Mouse (Mus musculus): ENCODE results near the gene Kdr. TPM values are rescaled to one million over a fixed set of nuclear protein-coding genes. Genes with fewer than 3 reads are reported as not detected.

Kdr gene
- polyA plus RNA-seq (2015; fragmentation: Nextera tagmentation; extraction: Ambion mirVana): 45.2 and 45.4 TPM in 2 replicates

DNA sequence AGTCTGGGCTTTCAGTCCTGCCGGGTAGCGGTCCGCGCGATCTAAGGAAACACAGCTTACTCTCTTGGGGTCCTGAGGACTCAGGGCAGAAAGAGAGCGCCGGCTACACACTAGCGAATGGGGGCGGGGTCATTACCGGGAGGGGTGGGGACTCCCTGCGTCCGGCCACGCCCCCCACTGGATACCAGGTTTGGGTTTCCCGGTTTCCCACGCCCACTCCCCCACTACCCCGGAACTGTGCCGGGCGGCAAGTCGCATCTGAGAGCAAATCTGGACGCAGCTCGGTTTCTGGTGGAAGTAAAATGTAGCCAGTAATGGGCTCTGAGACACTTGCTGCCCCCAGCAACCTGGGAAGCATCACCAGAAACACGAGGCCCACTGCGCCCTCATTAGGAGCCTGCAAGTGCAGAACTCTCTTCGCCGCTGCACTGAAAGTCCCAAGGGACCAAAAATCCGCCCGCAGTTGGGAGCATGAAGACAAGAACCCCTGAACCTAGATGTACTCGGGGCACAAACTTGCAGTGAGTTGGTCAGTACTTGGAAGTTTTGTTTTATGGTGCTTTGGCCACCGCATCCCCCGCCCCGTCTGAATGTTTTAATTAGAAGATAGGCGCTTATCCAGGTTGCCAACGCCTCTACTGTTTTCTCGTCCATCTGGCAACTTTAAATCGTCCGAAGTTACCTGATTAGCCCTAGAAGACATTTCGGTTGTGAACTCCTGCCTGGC lies at the start of gene Kdr:
TSS of gene Kdr (minus strand) at position 85 of the 727 bp plus-strand sequence.
- peak within 1 kb of the TSS; percentile 63 for H3K27ac ChIP-seq (ENCODE audit: low read length)
- under 1% methylated on average over 37 of the region's 37 CpGs for WGBS
- peak within 1 kb of the TSS; percentile 83 for H3K4me3 ChIP-seq (ENCODE audit: low read length)
- H3K27me3 ChIP-seq (ENCODE audit: insufficient read depth, low read length): peaks cover 54% of the 10 kb centered on the region
- peaks cover 19% of the 10 kb centered on the region for H3K4me1 ChIP-seq (ENCODE audit: insufficient read depth, low read length)
- peak; percentile 95 for ATAC-seq (ENCODE audit: low FRiP score, low TSS enrichment)
- peak within 1 kb of the TSS; percentile 96 for H3K4me2 ChIP-seq (replicated peaks; ENCODE audit: low read depth, low read length)
- no peaks in the 10 kb centered on the region for H3K36me3 ChIP-seq (ENCODE audit: insufficient read depth, low read length)
- no peaks in the 10 kb centered on the region for H3K9me3 ChIP-seq (ENCODE audit: low read length)
- H3K9ac ChIP-seq (replicated peaks; ENCODE audit: low read length): peak within 1 kb of the TSS; percentile 71

DNA sequence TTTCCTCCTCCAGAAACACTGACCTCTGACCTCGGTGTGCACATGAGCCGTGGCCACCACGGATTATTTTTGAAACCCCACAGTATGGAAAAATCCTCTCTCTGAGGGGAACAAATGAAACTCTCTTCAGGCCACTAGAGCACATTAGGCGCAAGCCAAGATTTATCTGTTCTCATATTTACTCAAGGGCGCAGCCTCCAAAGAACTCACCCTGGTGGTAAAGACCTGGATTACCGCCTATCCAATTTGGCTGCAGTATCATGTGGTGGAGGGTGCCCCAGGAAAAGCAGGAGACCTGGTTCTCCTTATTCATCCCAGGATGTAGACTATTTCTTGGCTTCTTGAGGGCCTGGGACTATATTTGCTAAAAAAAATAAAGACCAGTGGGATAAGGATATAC lies 48.5 kb upstream of the Kdr start:
- Histone ChIP-seq H3K4me3 (ENCODE audit: low read length) (no peak overlapping the region), H3K27ac (ENCODE audit: low read length) (no peak overlapping the region), H3K4me1 (ENCODE audit: insufficient read depth, low read length) (0 out of 2 replicates have a peak, but pooled peaks cover 9% of the 10 kb centered on the region), H3K4me2 (replicated peaks; ENCODE audit: low read depth, low read length) (no peak overlapping the region), H3K27me3 (ENCODE audit: insufficient read depth, low read length) (no peaks in the 10 kb centered on the region), H3K9ac (replicated peaks; ENCODE audit: low read length) (no peak overlapping the region), H3K9me3 (ENCODE audit: low read length) (no peaks in the 10 kb centered on the region), H3K36me3 (ENCODE audit: insufficient read depth, low read length) (no peaks in the 10 kb centered on the region)
- ATAC-seq (ENCODE audit: low FRiP score, low TSS enrichment): no peak
- WGBS: 55% methylated on average over 6 of the region's 6 CpGs

DNA sequence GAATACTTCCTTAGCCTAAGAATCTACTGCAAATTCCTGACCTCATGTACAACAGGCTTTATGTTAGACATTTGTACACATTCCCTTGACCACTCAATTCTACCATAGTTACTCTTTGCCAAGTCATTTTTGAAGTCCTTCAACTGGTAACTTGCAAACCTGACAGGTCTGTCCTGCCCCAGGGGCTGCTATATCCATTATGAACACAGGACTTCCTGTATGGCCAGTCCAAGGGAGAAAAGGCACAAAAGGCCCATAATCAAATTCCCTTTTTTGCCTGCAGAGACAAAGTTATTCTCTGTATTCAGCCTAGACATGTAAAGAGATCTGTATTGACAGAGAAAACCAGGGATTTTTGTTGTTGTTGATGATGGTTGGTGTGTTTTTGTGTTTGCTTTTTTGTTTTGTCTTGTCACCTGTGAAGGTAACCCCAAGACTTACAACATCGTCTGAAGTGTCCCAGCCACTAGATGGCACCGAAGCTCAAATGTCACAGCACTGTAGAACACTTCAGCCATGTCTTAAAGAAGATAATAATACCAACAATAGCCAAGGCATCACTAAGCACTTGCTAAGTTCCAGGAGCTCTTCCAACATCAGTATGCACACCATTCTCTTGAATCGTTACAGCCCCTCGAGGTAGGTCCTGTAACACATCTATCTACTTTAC lies 47.9 kb upstream of the Kdr start:
- Histone ChIP-seq H3K4me3 (ENCODE audit: low read length) (no peak overlapping the region), H3K9ac (replicated peaks; ENCODE audit: low read length) (no peak overlapping the region), H3K36me3 (ENCODE audit: insufficient read depth, low read length) (no peaks in the 10 kb centered on the region), H3K4me2 (replicated peaks; ENCODE audit: low read depth, low read length) (no peak overlapping the region), H3K9me3 (ENCODE audit: low read length) (no peaks in the 10 kb centered on the region), H3K27me3 (ENCODE audit: insufficient read depth, low read length) (no peaks in the 10 kb centered on the region), H3K27ac (ENCODE audit: low read length) (no peak overlapping the region), H3K4me1 (ENCODE audit: insufficient read depth, low read length) (0 out of 2 replicates have a peak, but pooled peaks cover 9% of the 10 kb centered on the region)
- 58% methylated on average over 4 of the region's 4 CpGs for WGBS
- no peak for ATAC-seq (ENCODE audit: low FRiP score, low TSS enrichment)

DNA sequence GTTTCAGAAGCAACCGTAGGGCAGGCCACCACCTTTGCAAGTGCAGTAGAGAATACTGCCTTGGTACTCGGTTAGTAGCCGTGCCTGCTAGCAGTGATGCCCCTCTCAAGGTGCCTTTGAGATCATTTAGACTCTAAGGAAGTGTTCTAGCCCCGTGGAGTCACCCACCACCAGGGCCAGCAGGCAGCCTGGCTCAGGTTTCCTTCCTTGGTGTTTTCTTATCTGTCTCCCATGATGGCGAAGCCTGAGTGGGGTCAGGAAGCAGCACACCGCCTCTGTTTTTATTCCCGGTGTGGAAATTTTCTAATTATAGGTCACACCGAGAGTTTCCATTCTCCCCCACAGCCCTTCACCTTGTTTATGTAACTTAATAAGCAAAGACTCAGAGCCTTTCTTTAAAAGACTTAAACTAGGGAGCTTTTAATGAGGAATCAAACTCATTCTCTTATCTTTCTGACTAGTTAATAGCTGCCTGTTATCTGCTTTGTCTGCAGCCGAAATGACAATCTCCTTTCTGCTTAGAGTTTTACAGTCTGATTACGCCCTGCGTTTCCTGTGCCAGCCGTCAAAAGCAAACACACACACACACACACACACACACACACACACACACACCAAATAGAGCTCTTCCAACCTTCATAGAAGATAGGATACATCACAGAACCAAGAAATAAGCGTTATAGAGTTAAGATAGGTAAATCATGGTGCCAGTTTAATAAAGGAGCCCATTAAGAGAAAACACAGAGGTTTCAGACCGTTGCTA lies 44.9 kb upstream of the Kdr start:
- Histone ChIP-seq H3K9me3 (ENCODE audit: low read length) (no peaks in the 10 kb centered on the region), H3K9ac (replicated peaks; ENCODE audit: low read length) (no peak overlapping the region), H3K4me2 (replicated peaks; ENCODE audit: low read depth, low read length) (no peak overlapping the region), H3K4me3 (ENCODE audit: low read length) (no peak overlapping the region), H3K4me1 (ENCODE audit: insufficient read depth, low read length) (0 out of 2 replicates have a peak, but pooled peaks cover 9% of the 10 kb centered on the region), H3K27me3 (ENCODE audit: insufficient read depth, low read length) (no peaks in the 10 kb centered on the region), H3K27ac (ENCODE audit: low read length) (no peak overlapping the region), H3K36me3 (ENCODE audit: insufficient read depth, low read length) (no peaks in the 10 kb centered on the region)
- WGBS: 32% methylated on average over 14 of the region's 14 CpGs
- no peak for ATAC-seq (ENCODE audit: low FRiP score, low TSS enrichment)

DNA sequence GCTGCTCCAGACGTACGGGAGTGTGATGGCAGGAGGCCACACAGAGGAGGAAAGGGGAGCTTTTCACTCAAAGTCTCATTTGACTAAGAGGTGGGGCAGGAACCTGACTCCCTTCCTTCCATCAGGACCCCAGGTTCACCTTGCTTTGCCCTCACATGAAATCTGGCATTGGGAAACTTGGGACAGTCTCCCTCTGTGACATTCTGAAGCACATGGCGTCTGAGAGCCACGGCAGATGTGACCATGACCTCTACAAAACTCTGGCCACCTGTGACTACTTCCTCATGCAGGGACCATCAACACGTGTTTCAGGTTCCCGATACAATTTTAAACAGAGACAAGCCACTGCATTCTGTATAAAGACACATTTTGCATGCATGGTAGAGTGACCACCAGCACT lies 44.2 kb upstream of the Kdr start:
- Histone ChIP-seq H3K9ac (replicated peaks; ENCODE audit: low read length) (no peak overlapping the region), H3K4me1 (ENCODE audit: insufficient read depth, low read length) (0 out of 2 replicates have a peak, but pooled peaks cover 9% of the 10 kb centered on the region), H3K4me3 (ENCODE audit: low read length) (no peak overlapping the region), H3K9me3 (ENCODE audit: low read length) (no peaks in the 10 kb centered on the region), H3K27ac (ENCODE audit: low read length) (no peak overlapping the region), H3K4me2 (replicated peaks; ENCODE audit: low read depth, low read length) (no peak overlapping the region), H3K27me3 (ENCODE audit: insufficient read depth, low read length) (no peaks in the 10 kb centered on the region), H3K36me3 (ENCODE audit: insufficient read depth, low read length) (no peaks in the 10 kb centered on the region)
- WGBS: 71% methylated on average over 6 of the region's 6 CpGs
- ATAC-seq (ENCODE audit: low FRiP score, low TSS enrichment): no peak

DNA sequence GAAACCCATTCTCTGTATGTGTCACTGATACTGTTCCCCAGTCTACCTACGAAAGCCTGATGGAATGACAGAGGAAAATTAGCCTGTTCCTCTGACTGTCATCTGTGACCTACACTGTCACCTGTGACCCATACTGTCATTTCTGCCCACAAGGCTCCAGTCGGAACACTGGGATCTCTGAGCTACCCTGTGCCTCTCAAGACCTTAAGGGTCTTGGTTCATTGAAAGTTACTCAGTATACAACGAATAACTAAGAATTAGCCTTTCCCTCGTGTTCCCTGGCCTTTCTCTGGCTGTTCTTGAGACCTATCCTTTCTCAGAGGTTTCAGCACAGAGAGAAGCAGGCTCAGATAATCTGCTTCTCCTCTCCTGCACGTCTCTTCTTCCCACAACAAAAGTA lies 40.1 kb upstream of the Kdr start:
- Histone ChIP-seq H3K4me2 (replicated peaks; ENCODE audit: low read depth, low read length) (no peak overlapping the region), H3K9me3 (ENCODE audit: low read length) (no peaks in the 10 kb centered on the region), H3K9ac (replicated peaks; ENCODE audit: low read length) (no peak overlapping the region), H3K27ac (ENCODE audit: low read length) (no peak overlapping the region), H3K4me1 (ENCODE audit: insufficient read depth, low read length) (0 out of 2 replicates have a peak, but pooled peaks cover 11% of the 10 kb centered on the region), H3K27me3 (ENCODE audit: insufficient read depth, low read length) (no peaks in the 10 kb centered on the region), H3K36me3 (ENCODE audit: insufficient read depth, low read length) (no peaks in the 10 kb centered on the region), H3K4me3 (ENCODE audit: low read length) (no peak overlapping the region)
- no peak for ATAC-seq (ENCODE audit: low FRiP score, low TSS enrichment)
- WGBS: 76% methylated on average over 5 of the region's 5 CpGs

DNA sequence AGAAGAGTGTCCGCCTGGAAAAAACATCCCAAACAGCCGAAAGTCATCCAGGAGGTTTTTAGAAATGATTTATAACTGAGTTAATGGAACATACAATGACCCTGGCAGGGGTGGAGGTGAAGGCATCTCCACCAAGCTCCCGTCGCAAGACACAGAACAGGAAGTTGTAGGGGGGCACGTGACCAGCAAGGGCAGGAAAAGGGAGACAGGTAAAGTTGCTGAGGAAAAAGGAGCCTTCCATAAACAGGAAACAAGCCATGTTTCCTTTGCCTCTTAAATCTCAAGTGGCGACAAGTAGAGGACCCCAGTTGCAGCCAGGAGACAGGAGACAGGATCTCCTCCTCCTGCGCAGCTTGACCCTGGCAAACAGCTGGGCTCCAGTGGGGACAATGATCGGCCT lies 37.8 kb upstream of the Kdr start:
- Histone ChIP-seq H3K4me2 (replicated peaks; ENCODE audit: low read depth, low read length) (peak overlapping the region; percentile 33; the same call in 1 of the 2 replicates), H3K27ac (ENCODE audit: low read length) (no peak overlapping the region), H3K36me3 (ENCODE audit: insufficient read depth, low read length) (no peaks in the 10 kb centered on the region), H3K27me3 (ENCODE audit: insufficient read depth, low read length) (no peaks in the 10 kb centered on the region), H3K9ac (replicated peaks; ENCODE audit: low read length) (no peak overlapping the region), H3K4me1 (ENCODE audit: insufficient read depth, low read length) (0 out of 2 replicates have a peak, but pooled peaks cover 3% of the 10 kb centered on the region), H3K4me3 (ENCODE audit: low read length) (no peak overlapping the region), H3K9me3 (ENCODE audit: low read length) (no peaks in the 10 kb centered on the region)
- ATAC-seq (ENCODE audit: low FRiP score, low TSS enrichment): no peak
- 25% methylated on average over 8 of the region's 8 CpGs for WGBS

DNA sequence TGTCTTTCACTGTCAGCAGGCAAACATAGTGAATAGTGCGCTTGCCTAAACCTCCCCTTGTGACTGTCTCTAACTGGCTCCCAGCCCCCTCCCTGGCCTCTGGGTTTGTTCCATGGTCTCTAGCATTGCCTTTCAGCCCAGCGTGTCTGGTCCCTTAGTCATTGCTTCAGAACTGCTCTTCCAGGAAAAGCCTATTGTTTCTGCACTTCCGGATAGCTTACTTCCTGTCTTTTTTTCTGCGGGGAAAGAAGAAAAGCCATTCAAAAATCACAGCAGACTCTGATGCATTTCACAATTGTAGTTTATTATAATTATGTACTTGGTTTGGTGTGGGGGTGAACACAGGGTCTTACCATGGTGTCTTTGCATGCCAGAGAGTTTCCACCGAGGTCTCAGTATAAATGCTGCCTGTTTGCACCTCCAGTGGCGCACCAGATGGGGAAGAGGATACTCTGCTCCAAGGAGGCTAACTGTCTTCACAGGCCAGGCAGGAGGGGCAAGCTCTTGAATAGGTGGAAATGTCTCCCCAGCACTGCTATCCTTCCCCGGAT lies 35.7 kb upstream of the Kdr start:
- H3K9ac ChIP-seq (replicated peaks; ENCODE audit: low read length): no peak overlapping the region
- H3K4me1 ChIP-seq (ENCODE audit: insufficient read depth, low read length): 0 out of 2 replicates have a peak, but pooled peaks cover 3% of the 10 kb centered on the region
- H3K4me3 ChIP-seq (ENCODE audit: low read length): no peak overlapping the region
- H3K36me3 ChIP-seq (ENCODE audit: insufficient read depth, low read length): no peaks in the 10 kb centered on the region
- H3K9me3 ChIP-seq (ENCODE audit: low read length): no peaks in the 10 kb centered on the region
- ATAC-seq (ENCODE audit: low FRiP score, low TSS enrichment): peak; percentile 59; the same call in 1 of the 2 replicates
- peak overlapping the region; percentile 75 for H3K27ac ChIP-seq (ENCODE audit: low read length)
- H3K27me3 ChIP-seq (ENCODE audit: insufficient read depth, low read length): no peaks in the 10 kb centered on the region
- H3K4me2 ChIP-seq (replicated peaks; ENCODE audit: low read depth, low read length): no peak overlapping the region
- 74% methylated on average over 7 of the region's 7 CpGs for WGBS

DNA sequence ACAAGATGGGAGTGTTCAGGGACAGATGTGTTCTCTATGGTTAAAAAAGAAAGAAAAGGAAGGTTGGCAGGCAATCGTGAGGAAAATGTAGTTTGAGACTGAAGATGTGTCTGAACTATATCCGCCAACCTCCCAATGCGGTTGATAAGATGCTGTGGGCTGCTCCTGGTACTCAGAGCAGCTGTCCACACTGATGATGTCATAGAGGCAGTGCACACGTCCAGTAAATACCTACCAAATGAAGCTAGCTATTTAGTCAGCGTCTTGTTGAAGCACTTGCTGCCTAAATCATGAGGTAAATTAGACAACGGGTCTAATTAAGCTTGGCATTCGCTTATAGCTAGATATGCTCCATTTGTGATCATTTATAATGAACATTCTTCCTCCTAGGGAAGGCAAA lies 28.1 kb upstream of the Kdr start:
- Histone ChIP-seq H3K4me2 (replicated peaks; ENCODE audit: low read depth, low read length) (no peak overlapping the region), H3K4me3 (ENCODE audit: low read length) (no peak overlapping the region), H3K4me1 (ENCODE audit: insufficient read depth, low read length) (no peaks in the 10 kb centered on the region), H3K36me3 (ENCODE audit: insufficient read depth, low read length) (no peaks in the 10 kb centered on the region), H3K9ac (replicated peaks; ENCODE audit: low read length) (no peak overlapping the region), H3K9me3 (ENCODE audit: low read length) (no peaks in the 10 kb centered on the region), H3K27me3 (ENCODE audit: insufficient read depth, low read length) (no peaks in the 10 kb centered on the region), H3K27ac (ENCODE audit: low read length) (no peak overlapping the region)
- 71% methylated on average over 7 of the region's 7 CpGs for WGBS
- no peak for ATAC-seq (ENCODE audit: low FRiP score, low TSS enrichment)

Data from kidney, embryonic 16.5 days (tissue).